Mouse (Mus musculus): Measurements from ENCODE around the gene Pfn3. TPM values are rescaled to one million over a fixed set of nuclear protein-coding genes. Genes with fewer than 3 reads are reported as not detected.

Pfn3 gene
- not detected in 2 replicates for polyA plus RNA-seq (2012)

- no peak for TF ChIP-seq GATA1 (IDR thresholded peaks at IDR 0.05; ENCODE audit: low read length)
These were observed at the start of gene Pfn3 for GRCm38 (mm10) chr13:55414743-55415380. TSS of gene Pfn3 (minus strand) at chr13:55415232.

DNA sequence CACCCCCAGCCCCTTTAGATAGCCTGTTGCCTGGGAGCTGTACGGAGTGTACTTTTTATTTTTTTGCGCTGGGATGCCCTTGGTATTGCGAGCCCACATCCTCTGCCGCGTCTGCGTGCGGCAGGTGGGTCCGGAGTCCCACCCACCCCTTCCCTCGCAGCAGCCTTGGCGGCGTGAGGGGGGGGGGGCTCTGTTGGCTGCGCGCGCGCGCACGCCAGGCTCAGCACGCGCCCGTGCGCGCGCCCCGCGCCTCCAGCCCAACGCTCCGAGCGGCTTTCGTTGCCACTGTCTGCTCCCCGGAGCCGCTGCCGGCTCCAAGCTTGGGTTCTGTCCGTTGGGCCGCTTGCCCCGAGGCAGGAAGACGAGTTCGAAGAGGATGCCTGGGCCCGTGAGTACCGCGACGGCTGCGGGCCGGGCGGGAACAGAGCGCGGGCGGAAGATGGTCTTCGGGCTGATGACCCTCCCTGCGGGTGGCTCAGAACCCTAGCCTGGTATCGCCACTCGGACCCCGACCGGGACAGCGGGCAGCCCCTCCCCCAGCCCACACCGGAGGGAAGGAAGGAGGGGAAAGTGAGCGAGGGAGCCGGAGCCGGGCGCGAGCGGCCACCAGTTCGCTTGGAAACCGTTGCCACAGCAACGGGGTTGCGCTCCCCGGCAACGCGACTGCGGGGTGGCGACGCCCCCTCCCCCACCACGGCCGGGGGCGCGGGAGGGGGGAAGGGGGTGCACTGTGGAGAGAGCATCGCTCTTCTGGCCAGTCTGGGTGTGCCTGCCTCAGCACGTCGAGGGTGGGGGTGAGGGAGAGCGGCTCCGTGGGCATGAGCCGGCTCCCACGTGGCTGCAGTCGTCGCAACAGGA lies 49.2 kb upstream of the Pfn3 start, which contains the start of gene Prr7:
Prr7 (plus strand) TSS at position 241 of the 858 bp plus-strand sequence.
- no peak for TF ChIP-seq GATA1 (IDR thresholded peaks at IDR 0.05; ENCODE audit: low read length)

GRCm38 (mm10) chr13:55463399-55464026 lies 48.5 kb upstream of the Pfn3 start:
- TF ChIP-seq GATA1 (IDR thresholded peaks at IDR 0.05; ENCODE audit: low read length) = no peak

DNA sequence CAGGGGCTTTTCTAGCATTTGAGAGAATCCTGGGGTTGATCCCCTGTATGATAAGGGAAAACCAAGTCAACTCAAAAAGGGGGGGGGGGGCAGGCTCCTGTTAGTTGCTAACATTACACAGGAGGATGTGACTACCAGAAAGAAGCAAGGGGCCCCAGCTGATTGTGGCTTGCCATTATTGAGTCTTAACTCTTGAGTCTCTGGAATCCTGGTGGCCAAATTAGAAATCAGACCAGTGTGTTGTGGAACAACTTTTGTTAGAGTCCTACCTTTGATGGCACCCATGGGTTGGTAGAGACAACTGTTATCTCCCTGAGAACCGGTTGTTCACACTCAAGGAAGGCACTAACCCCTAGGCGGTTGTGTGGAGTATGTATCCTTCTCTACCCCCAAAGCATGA lies 47.9 kb upstream of the Pfn3 start:
- TF ChIP-seq GATA1 (IDR thresholded peaks at IDR 0.05; ENCODE audit: low read length) = no peak

GRCm38 (mm10) chr13:55451785-55452549 lies 36.9 kb upstream of the Pfn3 start:
- TF ChIP-seq GATA1 (IDR thresholded peaks at IDR 0.05; ENCODE audit: low read length) = no peak

GRCm38 (mm10) chr13:55451296-55451695 lies 36.3 kb upstream of the Pfn3 start:
- no peak for TF ChIP-seq GATA1 (IDR thresholded peaks at IDR 0.05; ENCODE audit: low read length)

DNA sequence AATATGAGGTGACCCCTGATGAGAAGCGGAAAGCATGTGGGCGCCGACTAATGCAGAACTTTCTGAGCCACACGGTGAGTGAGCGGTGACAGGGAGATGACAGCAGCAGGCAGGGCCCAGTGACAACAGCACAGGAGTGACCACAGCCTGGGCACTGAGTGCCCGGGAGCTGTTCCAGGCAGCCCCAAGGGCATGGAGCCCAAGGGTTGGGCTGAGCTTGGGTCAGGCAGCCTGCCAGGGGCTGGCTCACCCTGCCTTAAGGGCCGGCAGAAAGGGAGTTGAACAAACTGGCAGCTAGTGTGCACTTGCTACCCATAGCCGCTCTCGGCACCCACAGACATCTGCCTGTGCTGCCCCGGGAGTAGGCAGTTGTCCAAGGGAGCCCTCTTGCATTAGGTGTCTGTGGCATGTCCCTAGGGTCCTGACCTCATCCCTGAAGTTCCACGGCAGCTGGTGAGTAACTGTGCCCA lies 35.5 kb upstream of the Pfn3 start:
- TF ChIP-seq GATA1 (IDR thresholded peaks at IDR 0.05; ENCODE audit: low read length) = no peak

GRCm38 (mm10) chr13:55449679-55450441 lies 34.8 kb upstream of the Pfn3 start:
- no peak for TF ChIP-seq GATA1 (IDR thresholded peaks at IDR 0.05; ENCODE audit: low read length)

- no peak for TF ChIP-seq GATA1 (IDR thresholded peaks at IDR 0.05; ENCODE audit: low read length)
These were observed 34.2 kb upstream of the Pfn3 start for GRCm38 (mm10) chr13:55449205-55449604.

DNA sequence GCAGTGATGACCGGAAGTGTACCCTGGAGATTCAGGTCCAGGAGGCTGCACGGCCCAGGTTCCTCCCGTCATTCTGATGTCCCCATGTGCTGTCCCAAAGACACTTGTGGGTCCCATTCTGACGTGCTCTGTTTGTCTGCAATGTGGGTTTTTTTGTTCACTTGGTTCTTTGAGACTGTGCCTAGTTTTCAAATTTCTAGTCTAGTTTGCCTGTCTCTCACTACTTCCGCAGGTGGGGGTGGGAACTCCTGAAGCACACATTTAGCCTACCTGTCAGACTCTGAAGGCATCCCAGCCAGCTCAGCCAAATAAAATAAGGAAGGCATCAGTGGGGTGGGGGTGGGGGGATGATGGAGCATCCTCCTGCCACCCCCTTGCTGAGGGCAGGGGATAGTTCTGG lies 33.1 kb upstream of the Pfn3 start:
- no peak for TF ChIP-seq GATA1 (IDR thresholded peaks at IDR 0.05; ENCODE audit: low read length)

- TF ChIP-seq GATA1 (IDR thresholded peaks at IDR 0.05; ENCODE audit: low read length) = no peak
These were observed 32.5 kb upstream of the Pfn3 start for GRCm38 (mm10) chr13:55447543-55447943.

- TF ChIP-seq GATA1 (IDR thresholded peaks at IDR 0.05; ENCODE audit: low read length) = peak; percentile 88
These were observed 31.6 kb upstream of the Pfn3 start for GRCm38 (mm10) chr13:55446483-55447105.

DNA sequence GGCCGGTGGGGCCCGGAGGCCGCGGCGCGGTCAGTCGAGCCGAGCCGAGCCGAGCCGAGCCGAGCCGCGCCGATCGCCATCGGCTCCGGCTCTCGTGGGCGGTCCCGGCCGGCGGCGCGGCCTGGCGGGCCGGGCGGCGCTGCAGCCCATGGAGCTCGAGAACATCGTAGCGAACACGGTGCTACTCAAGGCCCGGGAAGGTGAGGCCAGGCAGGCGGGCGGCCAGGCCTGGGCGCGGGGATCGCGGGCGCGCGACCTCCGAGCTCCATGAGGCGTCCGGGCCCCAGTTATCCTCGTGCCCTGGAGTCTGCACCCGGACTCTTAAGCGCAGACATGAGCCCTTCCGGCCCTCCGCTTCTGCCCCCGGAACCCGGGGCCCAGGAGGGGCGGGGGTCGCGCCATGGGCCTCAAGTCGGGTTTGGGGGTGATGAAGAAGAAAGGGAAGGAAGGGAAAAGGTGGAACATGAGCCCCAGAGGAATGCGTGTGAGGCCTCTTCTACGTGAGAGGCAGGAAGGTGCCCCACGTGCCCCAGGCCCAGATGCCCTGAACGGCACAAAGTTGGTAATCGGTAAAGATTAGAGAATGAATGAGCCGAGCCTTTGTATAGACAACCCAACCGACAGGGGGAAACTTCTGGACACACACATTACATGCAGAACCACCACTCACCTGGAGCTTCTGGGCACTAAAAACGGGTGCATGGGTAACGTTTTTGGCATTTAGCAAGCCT lies 30.5 kb upstream of the Pfn3 start:
- no peak for TF ChIP-seq GATA1 (IDR thresholded peaks at IDR 0.05; ENCODE audit: low read length)

GRCm38 (mm10) chr13:55444937-55445315 lies 29.9 kb upstream of the Pfn3 start, which contains the start of gene Grk6:
TSS of gene Grk6 (plus strand) at chr13:55445072.
- no peak for TF ChIP-seq GATA1 (IDR thresholded peaks at IDR 0.05; ENCODE audit: low read length)
